Mouse (Mus musculus): ENCODE results near the gene Ccdc106. TPM values are rescaled to one million over a fixed set of nuclear protein-coding genes. Genes with fewer than 3 reads are reported as not detected.
A peak's percentile ranks its signal among the peaks of the same experiment; 100 is the strongest.

Gene Ccdc106
- 0.43 and 0.54 TPM in 2 replicates for polyA plus RNA-seq (2012; rRNA removed)

DNA sequence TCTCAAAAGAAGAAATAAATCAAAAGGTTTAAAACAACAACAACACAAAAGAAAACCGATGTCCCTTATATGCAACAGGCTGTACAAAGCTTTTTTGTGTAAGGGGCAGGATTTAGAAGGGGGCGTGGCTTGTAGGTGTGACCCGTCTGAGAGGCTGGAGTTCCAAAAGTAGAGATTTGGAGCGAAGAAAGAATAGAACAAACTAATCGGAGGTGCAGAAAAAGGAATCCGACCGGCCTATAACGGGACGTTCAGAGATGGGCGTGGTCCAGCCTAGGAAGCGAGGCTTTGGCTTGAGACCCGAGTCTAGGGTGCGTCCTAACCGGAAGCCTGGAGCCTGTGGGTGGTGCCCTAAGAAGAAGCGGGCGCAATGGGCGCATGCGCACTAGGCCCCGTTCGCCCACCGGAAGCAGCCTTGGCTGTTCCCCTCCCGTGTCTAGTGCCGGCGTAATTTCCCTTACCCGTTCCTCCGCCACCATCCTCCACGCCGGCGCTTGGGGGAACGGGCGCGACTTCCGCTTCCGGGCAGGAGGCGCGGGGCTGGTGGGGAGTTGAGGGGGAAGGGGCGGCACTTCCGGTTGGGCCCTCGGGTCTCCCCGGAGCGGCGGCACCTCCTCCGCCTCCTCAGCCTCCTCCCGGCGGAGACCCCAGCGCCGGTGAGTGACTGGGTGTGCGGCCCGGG lies at the start of gene Ccdc106, which contains the start of gene Zfp865:
TSS of gene Ccdc106 (plus strand) at position 554 of the 682 bp plus-strand sequence.
TSS of gene Zfp865 (plus strand) at position 377 of the 682 bp plus-strand sequence.
- H3K27me3 ChIP-seq (ENCODE audit: control insufficient read depth, insufficient read depth, low read length): no peaks in the 10 kb centered on the region
- H3K4me3 ChIP-seq (ENCODE audit: extremely low read depth, insufficient read depth, insufficient read length): peak within 1 kb of the TSS; percentile 67
- TF ChIP-seq CTCF (IDR thresholded peaks at IDR 0.05; ENCODE audit: extremely low read depth, insufficient read depth, insufficient read length, insufficient replicate concordance): no peak
- peak; percentile 36; the same call in 1 of the 2 replicates for TF ChIP-seq POLR2A (IDR thresholded peaks at IDR 0.05; ENCODE audit: low read depth, low read length)
- peak; percentile 96 to 99 for DNase-seq (ENCODE audit: low read depth in 1 of 2, low spot score in 2 of 2)
- H3K27ac ChIP-seq (ENCODE audit: insufficient read depth, low read length): peak within 1 kb of the TSS; percentile 81
- WGBS: under 1% methylated on average over 47 of the region's 49 CpGs
- peaks cover 2% of the 10 kb centered on the region for H3K36me3 ChIP-seq (ENCODE audit: control insufficient read depth, insufficient read depth, low read length)
- no peaks in the 10 kb centered on the region; the same call in 1 of the 2 replicates for H3K4me1 ChIP-seq (ENCODE audit: control insufficient read depth, insufficient read depth, insufficient read length)

DNA sequence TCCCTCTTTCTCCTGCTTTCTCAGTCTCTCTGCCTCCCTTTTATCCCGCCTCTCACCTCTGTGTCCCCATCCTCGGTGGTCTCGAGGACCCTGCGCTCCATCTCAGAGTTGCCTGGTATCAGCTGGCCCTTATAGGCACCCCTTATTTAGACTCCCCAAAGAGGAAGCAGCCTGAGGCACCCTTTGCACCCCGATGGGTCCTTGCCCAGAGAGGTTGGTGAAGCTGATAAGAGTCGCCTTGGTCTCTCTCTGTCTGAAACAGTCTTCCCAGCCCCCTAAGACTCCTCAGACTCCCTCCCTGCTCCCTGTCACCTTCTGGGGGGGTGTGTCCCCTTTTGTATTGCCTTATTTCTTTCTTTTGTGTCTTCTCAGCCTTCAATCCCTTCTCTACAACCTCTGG lies 49.3 kb upstream of the Ccdc106 start, which contains the start of gene Sbk3:
TSS of gene Sbk3 (minus strand) at position 101 of the 400 bp plus-strand sequence.
- H3K4me1 ChIP-seq (ENCODE audit: control insufficient read depth, insufficient read depth, insufficient read length): no peaks in the 10 kb centered on the region
- TF ChIP-seq CTCF (IDR thresholded peaks at IDR 0.05; ENCODE audit: extremely low read depth, insufficient read depth, insufficient read length, insufficient replicate concordance) (no peak), POLR2A (IDR thresholded peaks at IDR 0.05; ENCODE audit: low read depth, low read length) (no peak)
- no peaks in the 10 kb centered on the region for H3K36me3 ChIP-seq (ENCODE audit: control insufficient read depth, insufficient read depth, low read length)
- 44% methylated on average over 6 of the region's 6 CpGs for WGBS
- no peaks in the 10 kb centered on the region for H3K27me3 ChIP-seq (ENCODE audit: control insufficient read depth, insufficient read depth, low read length)
- no peak for DNase-seq (ENCODE audit: low read depth in 1 of 2, low spot score in 2 of 2)
- H3K4me3 ChIP-seq (ENCODE audit: extremely low read depth, insufficient read depth, insufficient read length): no peak within 1 kb of the TSS
- no peak within 1 kb of the TSS for H3K27ac ChIP-seq (ENCODE audit: insufficient read depth, low read length)

DNA sequence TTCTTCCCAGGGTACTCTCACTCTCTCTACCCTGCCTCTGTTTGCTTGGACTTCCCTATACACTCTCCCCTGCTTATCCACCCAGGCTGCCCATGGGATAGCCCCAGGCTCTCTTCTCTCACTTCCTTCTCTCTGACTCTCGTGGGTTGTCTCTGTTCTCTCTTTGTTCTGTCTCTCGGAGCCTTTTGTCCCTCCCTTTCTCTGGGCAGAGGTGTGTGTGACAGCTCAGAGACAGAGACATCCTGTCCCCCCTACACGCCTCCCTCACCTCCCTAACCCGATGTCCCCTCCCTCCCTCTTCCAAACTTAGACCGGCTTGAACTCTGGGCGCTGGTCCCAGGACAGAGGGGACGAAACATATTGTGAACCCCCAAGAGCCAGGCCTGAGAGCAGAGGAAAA lies 48.6 kb upstream of the Ccdc106 start:
- no peaks in the 10 kb centered on the region for H3K36me3 ChIP-seq (ENCODE audit: control insufficient read depth, insufficient read depth, low read length)
- no peaks in the 10 kb centered on the region for H3K4me1 ChIP-seq (ENCODE audit: control insufficient read depth, insufficient read depth, insufficient read length)
- no peak overlapping the region for H3K4me3 ChIP-seq (ENCODE audit: extremely low read depth, insufficient read depth, insufficient read length)
- TF ChIP-seq CTCF (IDR thresholded peaks at IDR 0.05; ENCODE audit: extremely low read depth, insufficient read depth, insufficient read length, insufficient replicate concordance): no peak
- no peak for TF ChIP-seq POLR2A (IDR thresholded peaks at IDR 0.05; ENCODE audit: low read depth, low read length)
- no peak for DNase-seq (ENCODE audit: low read depth in 1 of 2, low spot score in 2 of 2)
- H3K27me3 ChIP-seq (ENCODE audit: control insufficient read depth, insufficient read depth, low read length): no peaks in the 10 kb centered on the region
- H3K27ac ChIP-seq (ENCODE audit: insufficient read depth, low read length): no peak overlapping the region
- WGBS: 23% methylated on average over 7 of the region's 7 CpGs

DNA sequence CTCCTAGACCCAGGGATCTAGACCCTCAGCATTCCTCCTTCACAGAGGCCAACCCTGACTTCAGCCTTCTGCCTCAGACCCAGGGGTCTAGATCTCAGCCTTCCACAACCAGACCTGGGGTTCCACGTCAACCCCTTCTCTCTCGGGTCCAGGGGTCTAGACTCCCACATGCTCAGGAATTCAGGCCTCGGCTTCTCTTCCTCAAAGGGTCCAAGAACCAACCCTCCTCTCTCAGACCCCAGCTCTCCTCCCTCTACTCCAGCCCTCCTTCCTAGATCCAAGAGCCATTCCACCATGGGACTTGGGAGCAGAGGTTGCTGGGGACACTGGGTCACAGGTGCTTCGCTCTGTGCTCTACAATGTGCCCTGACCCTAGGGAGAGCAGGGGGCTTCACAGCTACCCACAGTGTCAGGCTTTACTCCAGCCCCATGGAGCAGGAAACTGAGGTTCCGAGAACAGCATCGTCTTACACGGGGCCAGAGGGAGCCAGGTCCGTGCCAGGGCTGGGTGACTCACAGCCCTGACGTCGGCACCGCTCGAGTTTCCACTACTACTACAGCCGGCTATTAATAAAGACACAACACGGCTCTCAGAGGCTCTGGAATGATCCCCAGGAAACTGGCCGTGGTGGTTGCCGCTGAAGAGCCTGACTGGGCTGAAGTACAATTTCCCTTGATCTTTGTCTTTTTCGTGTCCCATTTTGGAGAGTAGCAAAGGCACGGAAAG lies 47.9 kb upstream of the Ccdc106 start:
- no peaks in the 10 kb centered on the region for H3K27me3 ChIP-seq (ENCODE audit: control insufficient read depth, insufficient read depth, low read length)
- H3K4me3 ChIP-seq (ENCODE audit: extremely low read depth, insufficient read depth, insufficient read length): no peak overlapping the region
- no peaks in the 10 kb centered on the region for H3K36me3 ChIP-seq (ENCODE audit: control insufficient read depth, insufficient read depth, low read length)
- DNase-seq (ENCODE audit: low read depth in 1 of 2, low spot score in 2 of 2): no peak
- H3K27ac ChIP-seq (ENCODE audit: insufficient read depth, low read length): no peak overlapping the region
- TF ChIP-seq CTCF (IDR thresholded peaks at IDR 0.05; ENCODE audit: extremely low read depth, insufficient read depth, insufficient read length, insufficient replicate concordance) (no peak), POLR2A (IDR thresholded peaks at IDR 0.05; ENCODE audit: low read depth, low read length) (no peak)
- 52% methylated on average over 18 of the region's 18 CpGs for WGBS
- H3K4me1 ChIP-seq (ENCODE audit: control insufficient read depth, insufficient read depth, insufficient read length): no peaks in the 10 kb centered on the region

DNA sequence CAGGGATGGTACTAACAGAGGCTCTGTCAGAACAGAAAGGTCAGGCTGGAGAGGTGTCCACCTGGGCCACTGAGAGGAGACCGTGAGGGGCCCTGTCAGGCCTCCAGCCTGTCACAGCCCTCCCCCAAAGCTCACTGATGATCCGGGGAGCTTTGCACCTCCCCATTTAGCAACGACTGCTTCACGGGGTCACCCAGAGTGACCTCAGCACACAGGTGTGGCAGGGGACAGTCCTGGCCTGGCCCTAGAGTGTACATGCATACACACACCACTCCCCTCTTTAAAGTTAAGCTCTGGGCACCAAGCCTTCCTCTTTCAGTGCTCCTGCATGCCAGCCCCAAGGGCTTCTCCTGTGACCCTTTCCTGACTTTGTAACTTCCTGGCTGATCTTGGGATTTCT lies 44.9 kb upstream of the Ccdc106 start:
- TF ChIP-seq CTCF (IDR thresholded peaks at IDR 0.05; ENCODE audit: extremely low read depth, insufficient read depth, insufficient read length, insufficient replicate concordance) (no peak), POLR2A (IDR thresholded peaks at IDR 0.05; ENCODE audit: low read depth, low read length) (no peak)
- Histone ChIP-seq H3K4me3 (ENCODE audit: extremely low read depth, insufficient read depth, insufficient read length) (no peak overlapping the region), H3K27me3 (ENCODE audit: control insufficient read depth, insufficient read depth, low read length) (no peaks in the 10 kb centered on the region), H3K36me3 (ENCODE audit: control insufficient read depth, insufficient read depth, low read length) (no peaks in the 10 kb centered on the region), H3K27ac (ENCODE audit: insufficient read depth, low read length) (no peak overlapping the region), H3K4me1 (ENCODE audit: control insufficient read depth, insufficient read depth, insufficient read length) (no peaks in the 10 kb centered on the region)
- WGBS: 74% methylated on average over 4 of the region's 4 CpGs
- no peak for DNase-seq (ENCODE audit: low read depth in 1 of 2, low spot score in 2 of 2)

DNA sequence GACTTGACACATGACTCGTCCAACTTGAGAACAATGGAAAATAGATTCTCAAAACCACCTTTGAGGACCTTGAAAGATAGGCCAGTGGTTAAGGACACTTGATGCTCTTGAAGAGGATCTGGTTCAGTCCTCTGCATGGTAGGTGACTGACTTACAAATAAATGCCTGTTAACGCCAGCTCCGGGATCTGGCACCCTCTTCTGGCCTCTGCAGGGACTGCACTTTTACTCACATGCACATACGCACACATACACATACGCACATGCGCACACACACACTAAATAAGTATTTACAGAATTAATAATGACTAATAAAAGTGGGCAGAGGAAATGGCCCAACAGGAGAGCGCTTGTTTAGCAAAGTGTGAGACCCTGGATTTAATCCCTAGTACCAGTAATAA lies 43.5 kb upstream of the Ccdc106 start:
- TF ChIP-seq POLR2A (IDR thresholded peaks at IDR 0.05; ENCODE audit: low read depth, low read length) (no peak), CTCF (IDR thresholded peaks at IDR 0.05; ENCODE audit: extremely low read depth, insufficient read depth, insufficient read length, insufficient replicate concordance) (no peak)
- 93% methylated on average over 7 of the region's 7 CpGs for WGBS
- no peak overlapping the region for H3K4me3 ChIP-seq (ENCODE audit: extremely low read depth, insufficient read depth, insufficient read length)
- H3K27ac ChIP-seq (ENCODE audit: insufficient read depth, low read length): no peak overlapping the region
- H3K27me3 ChIP-seq (ENCODE audit: control insufficient read depth, insufficient read depth, low read length): no peaks in the 10 kb centered on the region
- DNase-seq (ENCODE audit: low read depth in 1 of 2, low spot score in 2 of 2): no peak
- no peaks in the 10 kb centered on the region for H3K4me1 ChIP-seq (ENCODE audit: control insufficient read depth, insufficient read depth, insufficient read length)
- H3K36me3 ChIP-seq (ENCODE audit: control insufficient read depth, insufficient read depth, low read length): no peaks in the 10 kb centered on the region
